Mouse (Mus musculus) heart, adult 18-20 months (tissue): ENCODE results near the gene Ctso. TPM values are rescaled to one million over a fixed set of nuclear protein-coding genes. Genes with fewer than 3 reads are reported as not detected.

Experiments
- DNase-seq, 2 experiments: peaks; one replicate each; pipeline ENCODE4 v3.0.0; 2021 to 2022; ENCODE audit warnings: mixed read lengths in 1 of 2
- long read RNA-seq, 2 experiments: library from polyadenylated mRNA; stranded (forward); transcript quantifications; one replicate each; pipeline ENCODE4 v2.0.0; 2021
- total RNA-seq, 2 experiments: library from RNA; stranded (reverse); gene quantifications; 2 replicates each; pipeline ENCODE4 v1.2.3; 2021

The Ctso gene
- total RNA-seq: 10 to 100 TPM in 1 of 2 experiments, 1 to 10 TPM in 1; 8.1 to 10.7 TPM
- long read RNA-seq, experiment 1, transcript Ctso-201 (8 exons, 3,468 nt): major isoform, 8 of 12 reads
- long read RNA-seq, experiment 1, partial matches to known transcripts: 0 of 12 reads
- long read RNA-seq, experiment 1, other reads (novel, unspliced or antisense): 4 of 12 reads
- long read RNA-seq, experiment 2, transcript Ctso-201 (8 exons, 3,468 nt): major isoform, 7 of 11 reads
- long read RNA-seq, experiment 2, partial matches to known transcripts: 1 of 11 reads
- long read RNA-seq, experiment 2, other reads (novel, unspliced or antisense): 2 of 11 reads

GRCm38 (mm10) chr3:81932141-81933101, at the start of gene Ctso:
Gene Ctso (plus strand): TSS chr3:81932601.
- DNase-seq: peak; percentile 92 to 95

GRCm38 (mm10) chr3:81883916-81884315, 48.5 kb upstream of the Ctso start:
- DNase-seq: peak in 1 of 2 experiments; percentile 3

- no peak for DNase-seq
Measured at GRCm38 (mm10) chr3:81885566-81885965, 46.8 kb upstream of the Ctso start.

GRCm38 (mm10) chr3:81889137-81889536, 43.3 kb upstream of the Ctso start:
- no peak for DNase-seq

GRCm38 (mm10) chr3:81910286-81911036, 21.9 kb upstream of the Ctso start:
- no peak for DNase-seq

- peak; percentile 46 to 71 for DNase-seq
Measured at GRCm38 (mm10) chr3:81916030-81916686, 16.2 kb upstream of the Ctso start.

- no peak for DNase-seq
Measured at GRCm38 (mm10) chr3:81917354-81917935, 15.0 kb upstream of the Ctso start.

GRCm38 (mm10) chr3:81918215-81918614, 14.2 kb upstream of the Ctso start:
- DNase-seq: peak in 1 of 2 experiments; percentile 29

GRCm38 (mm10) chr3:81919681-81920080, 12.7 kb upstream of the Ctso start:
- no peak for DNase-seq

GRCm38 (mm10) chr3:81922910-81923309, 9.5 kb upstream of the Ctso start:
- peak in 1 of 2 experiments; percentile 26 for DNase-seq

- DNase-seq: peak; percentile 42 to 60
Measured at GRCm38 (mm10) chr3:81924931-81925330, 7.5 kb upstream of the Ctso start.

GRCm38 (mm10) chr3:81925856-81926255, 6.5 kb upstream of the Ctso start:
- peak in 1 of 2 experiments; percentile 37 for DNase-seq

GRCm38 (mm10) chr3:81926764-81927325, 5.6 kb upstream of the Ctso start:
- DNase-seq: no peak

GRCm38 (mm10) chr3:81929073-81929472, 3.3 kb upstream of the Ctso start:
- no peak for DNase-seq

GRCm38 (mm10) chr3:81931695-81932094, 706 bp upstream of the Ctso start:
- DNase-seq: no peak

- peak in 1 of 2 experiments; percentile 20 for DNase-seq
Measured at GRCm38 (mm10) chr3:81933348-81933747, 947 bp downstream of the Ctso start.

GRCm38 (mm10) chr3:81938924-81939323, 6.5 kb downstream of the Ctso start:
- peak in 1 of 2 experiments; percentile 51 for DNase-seq

GRCm38 (mm10) chr3:81942341-81942740, 9.9 kb downstream of the Ctso start:
- no peak for DNase-seq

- no peak for DNase-seq
Measured at GRCm38 (mm10) chr3:81943097-81943496, 10.7 kb downstream of the Ctso start.

GRCm38 (mm10) chr3:81944851-81945393, 12.5 kb downstream of the Ctso start:
- no peak for DNase-seq

- DNase-seq: no peak
Measured at GRCm38 (mm10) chr3:81949048-81949447, 16.6 kb downstream of the Ctso start.
